Mouse (Mus musculus): ENCODE results near the gene Scn5a. TPM values are rescaled to one million over a fixed set of nuclear protein-coding genes. Genes with fewer than 3 reads are reported as not detected.

The Scn5a gene
- total and polyA plus RNA-seq, 3 experiments = 0.03 TPM; not detected in 2

GRCm38 (mm10) chr9:119514986-119515385, 63.8 kb downstream of the Scn5a start:
- Histone ChIP-seq H3K9me3 (replicated peaks; ENCODE audit: insufficient read depth, low read length) (no peaks in the 10 kb centered on the region), H3K4me1 (ENCODE audit: control insufficient read depth in 1 of 2, insufficient read depth in 2 of 2, low read length in 2 of 2) (no peaks in the 10 kb centered on the region), H3K36me3 (ENCODE audit: control insufficient read depth in 1 of 2, insufficient read depth in 2 of 2, low read length in 2 of 2) (no peaks in the 10 kb centered on the region), H3K27ac (ENCODE audit: control insufficient read depth, low read depth, low read length) (no peak overlapping the region), H3K9ac (ENCODE audit: control insufficient read depth, low read depth, low read length, poor library complexity, severe bottlenecking) (no peak overlapping the region), H3K4me3 (ENCODE audit: control insufficient read depth in 1 of 2, insufficient read depth in 1 of 2, low read depth in 2 of 2, low read length in 2 of 2) (no peak overlapping the region), H3K27me3 (ENCODE audit: control insufficient read depth in 1 of 2, insufficient read depth in 2 of 2, low read length in 2 of 2) (no peaks in the 10 kb centered on the region), H3K79me2 (ENCODE audit: control insufficient read depth, insufficient read depth, low read length, poor library complexity) (no peaks in the 10 kb centered on the region)
- DNase-seq (ENCODE audit: low read depth, low spot score) = no peak
- TF ChIP-seq EP300 (IDR thresholded peaks at IDR 0.05; ENCODE audit: low read depth in 1 of 2, low read length in 2 of 2) (no peak), NRF1 (IDR thresholded peaks at IDR 0.05; ENCODE audit: insufficient read depth, low read depth, low read length, poor library complexity, severe bottlenecking) (no peak), SIN3A (IDR thresholded peaks at IDR 0.05; ENCODE audit: low read length) (no peak), CHD2 (IDR thresholded peaks at IDR 0.05; ENCODE audit: low read length) (no peak), ZMIZ1 (IDR thresholded peaks at IDR 0.05; ENCODE audit: low read depth, low read length) (no peak), GABPA (IDR thresholded peaks at IDR 0.05; ENCODE audit: low read depth, low read length) (no peak), MYC (IDR thresholded peaks at IDR 0.05; ENCODE audit: low read depth, low read length) (no peak), POLR2AphosphoS5 (IDR thresholded peaks at IDR 0.05; ENCODE audit: borderline replicate concordance, low read depth, low read length) (no peak), UBTF (IDR thresholded peaks at IDR 0.05; ENCODE audit: borderline replicate concordance, insufficient read depth, low read depth, low read length) (no peak), HCFC1 (IDR thresholded peaks at IDR 0.05; ENCODE audit: low read depth, low read length) (no peak), USF2 (IDR thresholded peaks at IDR 0.05; ENCODE audit: borderline replicate concordance in 1 of 2, insufficient read depth in 1 of 2, low read depth in 1 of 2, low read length in 2 of 2) (no peak), KAT2A (conservative IDR thresholded peaks at IDR 0.05; ENCODE audit: low read depth, low read length) (no peak), RCOR1 (IDR thresholded peaks at IDR 0.05; ENCODE audit: low read depth, low read length) (no peak), MAFK (IDR thresholded peaks at IDR 0.05; ENCODE audit: borderline replicate concordance, low read depth, low read length) (no peak)

- TF ChIP-seq RAD21 (IDR thresholded peaks at IDR 0.05; ENCODE audit: low read depth, low read length) = no peak
- no peak for TF ChIP-seq POLR2AphosphoS2 (IDR thresholded peaks at IDR 0.05; ENCODE audit: low read length)
- no peak for TF ChIP-seq MAFK (IDR thresholded peaks at IDR 0.05; ENCODE audit: borderline replicate concordance, low read depth, low read length)
- TF ChIP-seq ZNF384 (IDR thresholded peaks at IDR 0.05; ENCODE audit: low read depth, low read length) = no peak
- no peak for TF ChIP-seq NRF1 (IDR thresholded peaks at IDR 0.05; ENCODE audit: insufficient read depth, low read depth, low read length, poor library complexity, severe bottlenecking)
- H3K27ac ChIP-seq (ENCODE audit: control insufficient read depth, low read depth, low read length) = no peak overlapping the region
These were observed 65.0 kb downstream of the Scn5a start for GRCm38 (mm10) chr9:119513816-119514215.

More at GRCm38 (mm10) chr9:119513816-119514215, 65.0 kb downstream of the Scn5a start:
- DNase-seq (ENCODE audit: low read depth, low spot score) = no peak
- Histone ChIP-seq H3K9me3 (replicated peaks; ENCODE audit: insufficient read depth, low read length) (no peaks in the 10 kb centered on the region), H3K9ac (ENCODE audit: control insufficient read depth, low read depth, low read length, poor library complexity, severe bottlenecking) (no peak overlapping the region), H3K4me1 (ENCODE audit: control insufficient read depth in 1 of 2, insufficient read depth in 2 of 2, low read length in 2 of 2) (no peaks in the 10 kb centered on the region), H3K79me2 (ENCODE audit: control insufficient read depth, insufficient read depth, low read length, poor library complexity) (no peaks in the 10 kb centered on the region), H3K4me3 (ENCODE audit: control insufficient read depth in 1 of 2, insufficient read depth in 1 of 2, low read depth in 2 of 2, low read length in 2 of 2) (no peak overlapping the region), H3K36me3 (ENCODE audit: control insufficient read depth in 1 of 2, insufficient read depth in 2 of 2, low read length in 2 of 2) (no peaks in the 10 kb centered on the region), H3K27me3 (ENCODE audit: control insufficient read depth in 1 of 2, insufficient read depth in 2 of 2, low read length in 2 of 2) (no peaks in the 10 kb centered on the region)
